Mouse (Mus musculus) C2C12 (cell line): ENCODE results near the gene Ssu2. TPM values are rescaled to one million over a fixed set of nuclear protein-coding genes. Genes with fewer than 3 reads are reported as not detected.
A peak's percentile ranks its signal among the peaks of the same experiment; 100 is the strongest.

Experiments
- H3K27me3 ChIP-seq: one replicate; pipeline ENCODE4 v1.6.1; 2011; ENCODE audit not compliant: control insufficient read depth, insufficient read depth, insufficient read length
- H3K36me3 ChIP-seq: one replicate; pipeline ENCODE4 v1.6.1; 2011; ENCODE audit not compliant: control insufficient read depth, insufficient read depth
- H3K4me3 ChIP-seq: one replicate; pipeline ENCODE4 v1.5.1; 2011; ENCODE audit warnings: mild to moderate bottlenecking, control low read depth; ENCODE audit not compliant: poor library complexity, insufficient read depth, severe bottlenecking
- H3K79me2 ChIP-seq: one replicate; pipeline ENCODE4 v1.6.1; 2011; ENCODE audit not compliant: control insufficient read depth, insufficient read depth
- H3K79me3 ChIP-seq: one replicate; pipeline ENCODE4 v1.6.1; 2011; ENCODE audit warnings: low read depth, control low read depth
- H3ac ChIP-seq: one replicate; pipeline ENCODE3; 2011; ENCODE audit warnings: low read depth; ENCODE audit not compliant: control insufficient read depth, insufficient read length
- CEBPB ChIP-seq: IDR thresholded peaks from one replicate; pipeline ENCODE4 v1.6.1; 2011; ENCODE audit warnings: low read depth, mild to moderate bottlenecking, control low read depth, moderate library complexity
- CTCF ChIP-seq: IDR thresholded peaks from one replicate; pipeline ENCODE4 v1.5.1; 2011; ENCODE audit not compliant: control insufficient read depth, insufficient read depth, insufficient read length
- FOSL1 ChIP-seq: IDR thresholded peaks from one replicate; pipeline ENCODE4 v1.8.0; 2011; ENCODE audit warnings: mild to moderate bottlenecking, low read length; ENCODE audit not compliant: poor library complexity, insufficient read depth, severe bottlenecking
- MAX ChIP-seq: IDR thresholded peaks from one replicate; pipeline ENCODE4 v1.6.1; 2011; ENCODE audit warnings: mild to moderate bottlenecking, control low read depth
- MYOD1 ChIP-seq: IDR thresholded peaks from one replicate; pipeline ENCODE4 v1.6.1; 2011; ENCODE audit warnings: low read depth; ENCODE audit not compliant: control insufficient read depth, insufficient read length
- MYOG ChIP-seq: IDR thresholded peaks from one replicate; pipeline ENCODE4 v1.6.1; 2011; ENCODE audit not compliant: control insufficient read depth, insufficient read length; ENCODE audit errors: extremely low read depth
- USF1 ChIP-seq: IDR thresholded peaks from one replicate; pipeline ENCODE4 v1.6.1; 2011; ENCODE audit warnings: low read depth, mild to moderate bottlenecking, control low read depth, moderate library complexity
- polyA plus RNA-seq: library from polyadenylated mRNA; unstranded; fragments of >200 nt; fragmentation: generic; extraction: Trizol; gene quantifications from one replicate; pipeline ENCODE4 v1.2.1, GENCODE M21; 2012; ENCODE audit warnings: missing spikeins

The Ssu2 gene
- polyA plus RNA-seq, 1 experiment, result not detected

GRCm38 (mm10) chr6:112382990-112383685, 4.7 kb downstream of the Ssu2 start:
- H3K27me3 ChIP-seq, result peaks cover 3% of the 10 kb centered on the region
- H3K36me3 ChIP-seq, result no peaks in the 10 kb centered on the region
- no peaks in the 10 kb centered on the region for H3K79me2 ChIP-seq
- H3K79me3 ChIP-seq, result no peaks in the 10 kb centered on the region
- no peak overlapping the region for H3K4me3 ChIP-seq
- no peak overlapping the region for H3ac ChIP-seq
- TF ChIP-seq USF1, result no peak
- TF ChIP-seq MAX, result no peak
- no peak for TF ChIP-seq MYOG
- no peak for TF ChIP-seq FOSL1
- no peak for TF ChIP-seq MYOD1
- TF ChIP-seq CEBPB, result no peak
- TF ChIP-seq CTCF, result no peak

- H3K79me3 ChIP-seq, result no peaks in the 10 kb centered on the region
- no peak overlapping the region for H3ac ChIP-seq
- TF ChIP-seq MAX (no peak), USF1 (no peak), CTCF (no peak), MYOD1 (peak; percentile 2)
Measured at GRCm38 (mm10) chr6:112379054-112379453, 8.8 kb downstream of the Ssu2 start.

GRCm38 (mm10) chr6:112375661-112376392, 12.0 kb downstream of the Ssu2 start:
- no peak for TF ChIP-seq USF1
- no peak for TF ChIP-seq CEBPB
- TF ChIP-seq MYOG, result no peak
- TF ChIP-seq MAX, result no peak
- TF ChIP-seq FOSL1, result no peak
- TF ChIP-seq MYOD1, result no peak
- TF ChIP-seq CTCF, result no peak

More at GRCm38 (mm10) chr6:112379054-112379453, 8.8 kb downstream of the Ssu2 start:
- no peaks in the 10 kb centered on the region for H3K79me2 ChIP-seq
- H3K4me3 ChIP-seq, result no peak overlapping the region
- H3K27me3 ChIP-seq, result no peaks in the 10 kb centered on the region
- H3K36me3 ChIP-seq, result no peaks in the 10 kb centered on the region

GRCm38 (mm10) chr6:112373886-112374585, 13.8 kb downstream of the Ssu2 start:
- TF ChIP-seq MAX, result no peak
- no peak for TF ChIP-seq CEBPB
- TF ChIP-seq MYOG, result no peak
- no peak for TF ChIP-seq FOSL1
- TF ChIP-seq MYOD1, result no peak
- TF ChIP-seq USF1, result no peak
- TF ChIP-seq CTCF, result no peak
- no peak overlapping the region for H3K4me3 ChIP-seq
- peaks cover 7% of the 10 kb centered on the region for H3K27me3 ChIP-seq
- no peaks in the 10 kb centered on the region for H3K79me3 ChIP-seq
- H3K79me2 ChIP-seq, result no peaks in the 10 kb centered on the region
- H3K36me3 ChIP-seq, result no peaks in the 10 kb centered on the region
- H3ac ChIP-seq, result no peak overlapping the region

More at GRCm38 (mm10) chr6:112375661-112376392, 12.0 kb downstream of the Ssu2 start:
- no peaks in the 10 kb centered on the region for H3K36me3 ChIP-seq
- H3K27me3 ChIP-seq, result peaks cover 2% of the 10 kb centered on the region
- no peak overlapping the region for H3K4me3 ChIP-seq
- H3K79me3 ChIP-seq, result no peaks in the 10 kb centered on the region
- H3K79me2 ChIP-seq, result no peaks in the 10 kb centered on the region
- H3ac ChIP-seq, result no peak overlapping the region

GRCm38 (mm10) chr6:112365294-112365693, 22.5 kb downstream of the Ssu2 start:
- no peaks in the 10 kb centered on the region for H3K79me2 ChIP-seq
- no peak overlapping the region for H3ac ChIP-seq
- TF ChIP-seq USF1 (peak; percentile 32), MAX (no peak)
- H3K27me3 ChIP-seq, result peaks cover 8% of the 10 kb centered on the region
- H3K79me3 ChIP-seq, result no peaks in the 10 kb centered on the region
- no peaks in the 10 kb centered on the region for H3K36me3 ChIP-seq
- no peak overlapping the region for H3K4me3 ChIP-seq
